Mouse (Mus musculus) embryo, embryonic 10.5 days (tissue): ENCODE measurements at regions not wholly inside any gene's neighbourhood (a gene's known extent, or its start where the extent isn't known, plus 50 kb on each side); places are given as distances from the start of the nearest gene placed in this dataset.

Experiments
- DNase-seq: peaks from one replicate; pipeline ENCODE4 v3.0.0-alpha.2; 2015; ENCODE audit warnings: low spot score

DNA sequence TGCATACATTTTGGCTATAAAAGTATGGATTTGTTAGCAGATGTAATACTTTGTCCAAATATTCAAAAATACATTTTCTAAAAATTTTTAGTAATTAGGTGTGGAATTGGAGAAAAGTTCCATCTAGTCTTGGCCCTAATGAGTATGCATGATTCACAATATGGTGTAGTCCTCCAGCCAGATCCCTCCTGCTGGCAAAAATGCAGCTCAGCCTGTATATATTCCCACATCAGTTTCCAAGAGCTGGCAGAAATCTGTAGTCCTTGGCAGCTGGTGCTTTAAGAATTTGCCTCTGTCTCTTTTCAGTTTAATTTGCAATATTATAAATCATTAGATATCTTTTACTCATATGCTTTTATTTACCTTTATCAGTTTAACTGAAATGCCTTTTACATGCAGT is 1358.3 kb downstream of the Lrfn5 start:
- no peak for DNase-seq

DNA sequence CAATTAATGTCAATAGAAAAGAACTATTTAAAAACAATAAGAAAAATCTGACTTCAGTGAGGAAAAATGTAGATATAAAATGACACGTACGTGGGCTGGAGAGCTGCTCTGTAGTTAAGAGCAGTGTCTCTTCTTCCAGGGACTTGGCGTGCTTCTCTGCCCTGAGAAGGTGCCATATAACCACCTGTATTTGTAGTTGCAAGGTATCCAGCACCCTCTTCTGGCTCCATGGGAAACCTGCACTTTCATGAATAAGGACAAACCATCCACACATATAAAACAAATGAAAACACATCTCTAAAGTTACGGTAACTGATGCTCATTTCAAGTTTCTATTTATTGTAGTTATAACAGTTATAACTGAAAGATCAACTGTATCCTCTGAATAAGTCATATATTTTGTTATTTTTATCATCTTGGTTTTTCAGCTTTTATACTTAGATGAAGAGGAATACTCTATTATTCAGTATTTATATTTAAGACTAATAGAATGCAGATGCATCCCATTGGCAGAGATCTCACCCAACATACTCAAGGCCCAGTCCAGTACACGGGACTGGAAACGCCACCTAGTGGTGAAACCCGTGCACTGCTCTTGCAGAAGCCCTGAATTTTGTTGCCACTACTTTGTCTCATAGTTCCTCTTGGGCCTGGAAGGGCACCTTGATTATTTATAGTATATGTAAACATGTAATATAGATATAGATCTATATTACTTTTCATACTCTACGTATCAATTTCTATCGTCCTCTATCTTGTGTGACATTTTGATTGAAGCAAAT is 1370.1 kb downstream of the Lrfn5 start:
- DNase-seq = peak; percentile 15
